Mouse (Mus musculus) CH12.LX (cell line): ENCODE measurements around the gene Zeb2. TPM values are rescaled to one million over a fixed set of nuclear protein-coding genes. Genes with fewer than 3 reads are reported as not detected.

Source experiments
- DNase-seq: peaks from one replicate; pipeline ENCODE4 v3.0.0-alpha.2; 2013; ENCODE audit errors: extremely low read depth
- H3K27ac ChIP-seq: 2 replicates; pipeline ENCODE4 v1.5.1; 2012; ENCODE audit warnings: low read depth, mild to moderate bottlenecking, control low read depth, moderate library complexity; ENCODE audit not compliant: insufficient read depth
- H3K27me3 ChIP-seq: replicated peaks from 2 replicates; pipeline ENCODE3; 2012; ENCODE audit warnings: inconsistent platforms
- H3K36me3 ChIP-seq, 2 experiments: replicated peaks in 1 of 2; 2 replicates each; pipeline versions ENCODE3 to v1.6.1; 2012; ENCODE audit warnings: inconsistent platforms in 1 of 2, low read length in 1 of 2, mild to moderate bottlenecking in 1 of 2, mixed read lengths in 1 of 2, moderate library complexity in 1 of 2; ENCODE audit not compliant: control insufficient read depth in 1 of 2, insufficient read depth in 1 of 2
- H3K4me1 ChIP-seq, 2 experiments: 2 replicates each; pipeline ENCODE4 v1.6.1; 2012; ENCODE audit warnings: inconsistent platforms in 1 of 2, moderate library complexity in 1 of 2; ENCODE audit not compliant: insufficient read depth in 2 of 2, control insufficient read depth in 1 of 2
- H3K4me2 ChIP-seq: 2 replicates; pipeline ENCODE4 v1.6.1; 2012; ENCODE audit warnings: low read depth, mild to moderate bottlenecking, control low read depth; ENCODE audit not compliant: poor library complexity, insufficient read depth, severe bottlenecking
- H3K4me3 ChIP-seq, 3 experiments: fragments of 150-350 bp in 1 of 3; sonication (generic) in 1 of 3; replicated peaks in 1 of 3; 2 replicates each; pipeline versions ENCODE3 to v1.5.1; 2011 to 2012; ENCODE audit warnings: low read depth in 2 of 3, low read length in 2 of 3, mild to moderate bottlenecking in 2 of 3, moderate library complexity in 2 of 3, control low read depth in 1 of 3, improper control_type of control experiment in 1 of 3, inconsistent platforms in 1 of 3, mixed read lengths in 1 of 3; ENCODE audit not compliant: poor library complexity in 1 of 3
- H3K79me2 ChIP-seq: replicated peaks from 2 replicates; pipeline ENCODE4 v1.6.1; 2012; ENCODE audit warnings: mild to moderate bottlenecking, moderate library complexity; ENCODE audit not compliant: control insufficient read depth, poor library complexity, insufficient read depth, severe bottlenecking; ENCODE audit errors: extremely low read depth
- H3K9ac ChIP-seq: 2 replicates; pipeline ENCODE4 v1.6.1; 2012; ENCODE audit warnings: low read depth, mild to moderate bottlenecking, control low read depth, moderate library complexity; ENCODE audit not compliant: insufficient read depth
- H3K9me3 ChIP-seq: replicated peaks from 2 replicates; pipeline ENCODE3; 2012; ENCODE audit warnings: low read length, inconsistent platforms, mixed read lengths
- CHD1 ChIP-seq: IDR thresholded peaks from 2 replicates; pipeline ENCODE4 v1.6.1; 2012; ENCODE audit warnings: low read depth, low read length, improper control_type of control experiment, inconsistent platforms
- CTCF ChIP-seq, 2 experiments: IDR thresholded peaks in 1 of 2; conservative IDR thresholded peaks in 1 of 2; 2 replicates each; pipeline ENCODE4 v1.5.1; 2011 to 2012; ENCODE audit warnings: low read depth in 2 of 2, low read length in 2 of 2, improper control_type of control experiment in 1 of 2, inconsistent platforms in 1 of 2, mild to moderate bottlenecking in 1 of 2, moderate library complexity in 1 of 2
- E2F4 ChIP-seq: IDR thresholded peaks from 2 replicates; pipeline ENCODE4 v1.6.1; 2011; ENCODE audit warnings: low read depth, low read length, improper control_type of control experiment; ENCODE audit not compliant: insufficient replicate concordance
- IRF4 ChIP-seq: IDR thresholded peaks from 2 replicates; pipeline ENCODE4 v1.6.1; 2014; ENCODE audit warnings: low read depth, mild to moderate bottlenecking, inconsistent platforms, low read length, improper control_type of control experiment
- KAT2A ChIP-seq: IDR thresholded peaks from 2 replicates; pipeline ENCODE4 v1.6.1; 2012; ENCODE audit warnings: low read length, improper control_type of control experiment, inconsistent platforms; ENCODE audit not compliant: insufficient replicate concordance
- MAFK ChIP-seq: IDR thresholded peaks from 2 replicates; pipeline ENCODE4 v1.6.1; 2011; ENCODE audit warnings: low read length, improper control_type of control experiment; ENCODE audit not compliant: insufficient replicate concordance
- MAX ChIP-seq: IDR thresholded peaks from 2 replicates; pipeline ENCODE4 v1.6.1; 2011; ENCODE audit warnings: low read length, improper control_type of control experiment
- MEF2A ChIP-seq: IDR thresholded peaks from 2 replicates; pipeline ENCODE4 v1.6.1; 2014; ENCODE audit warnings: low read depth, mild to moderate bottlenecking, inconsistent platforms, low read length, improper control_type of control experiment, borderline replicate concordance
- MXI1 ChIP-seq: IDR thresholded peaks from 2 replicates; pipeline ENCODE4 v1.6.1; 2011; ENCODE audit warnings: mild to moderate bottlenecking, low read depth, low read length, improper control_type of control experiment
- MYC ChIP-seq: IDR thresholded peaks from 2 replicates; pipeline ENCODE4 v1.6.1; 2011; ENCODE audit warnings: low read depth, mild to moderate bottlenecking, improper control_type of control experiment, low read length
- NELFE ChIP-seq: IDR thresholded peaks from 2 replicates; pipeline ENCODE4 v1.6.1; 2011; ENCODE audit warnings: low read depth, low read length, improper control_type of control experiment
- NRF1 ChIP-seq: IDR thresholded peaks from 2 replicates; pipeline ENCODE4 v1.6.1; 2014; ENCODE audit warnings: low read depth, mild to moderate bottlenecking, inconsistent platforms, low read length, improper control_type of control experiment, moderate library complexity
- POLR2A ChIP-seq: IDR thresholded peaks from 2 replicates; pipeline ENCODE4 v1.6.1; 2011; ENCODE audit warnings: low read depth, mild to moderate bottlenecking, improper control_type of control experiment, low read length
- POLR2AphosphoS2 ChIP-seq: IDR thresholded peaks from 2 replicates; pipeline ENCODE4 v1.6.1; 2011; ENCODE audit warnings: low read depth, low read length, improper control_type of control experiment
- RAD21 ChIP-seq: IDR thresholded peaks from 2 replicates; pipeline ENCODE4 v1.6.1; 2011; ENCODE audit warnings: low read depth, mild to moderate bottlenecking, low read length, improper control_type of control experiment, moderate library complexity
- TCF12 ChIP-seq: IDR thresholded peaks from 2 replicates; pipeline ENCODE4 v1.6.1; 2014; ENCODE audit warnings: low read depth, mild to moderate bottlenecking, inconsistent platforms, low read length, improper control_type of control experiment
- UBTF ChIP-seq: IDR thresholded peaks from 2 replicates; pipeline ENCODE4 v1.6.1; 2012; ENCODE audit warnings: low read depth, mild to moderate bottlenecking, inconsistent platforms, low read length, improper control_type of control experiment, moderate library complexity
- USF2 ChIP-seq: conservative IDR thresholded peaks from 2 replicates; pipeline ENCODE4 v1.6.1; 2011; ENCODE audit warnings: low read depth, low read length, improper control_type of control experiment
- ZKSCAN1 ChIP-seq: IDR thresholded peaks from 2 replicates; pipeline ENCODE4 v1.6.1; 2012; ENCODE audit warnings: low read depth, inconsistent platforms, low read length, improper control_type of control experiment, borderline replicate concordance
- ZNF384 ChIP-seq: IDR thresholded peaks from 2 replicates; pipeline ENCODE4 v1.6.1; 2012; ENCODE audit warnings: low read depth, low read length, improper control_type of control experiment, inconsistent platforms
- dilution Hi-C: fragments of 300-500 bp; cut with MboI; formaldehyde crosslinking; loops from 2 replicates; pipeline ENCODE4 v1.14.3; 2020; ENCODE audit warnings: low sequenced_read_pairs; ENCODE audit not compliant: extremely low pct_unique_long_range_greater_than_20kb, extremely low pct_ligation_motif_present
- in situ Hi-C: fragments of 300-500 bp; cut with MboI; formaldehyde crosslinking; loops from 3 replicates; pipeline ENCODE4 v1.14.3; 2019; ENCODE audit warnings: low sequenced_read_pairs, low pct_ligation_motif_present, low pct_unique_long_range_greater_than_20kb, mixed read lengths
- polyA plus RNA-seq: library from polyadenylated mRNA; unstranded; fragments of >175 nt; gene quantifications from 2 replicates; pipeline ENCODE4 v1.2.1, GENCODE M21; 2012; ENCODE audit warnings: low read depth; ENCODE audit not compliant: insufficient read length
- total RNA-seq, 2 experiments: library from RNA; depleted of rRNA; stranded (reverse); fragments of 300-350 nt in 1 of 2; fragments of >200 nt in 1 of 2; gene quantifications; 2 replicates each; pipeline ENCODE4 v1.2.3; 2012 to 2014

The Zeb2 gene
- total and polyA plus RNA-seq, 3 experiments = 12.9 to 25.8 (median 20.8) TPM

GRCm38 (mm10) chr2:44977051-44977450, 140.1 kb downstream of the Zeb2 start:
- Histone ChIP-seq H3K36me3 (no peaks in the 10 kb centered on the region), H3K4me1 (peaks cover 8 to 49% of the 10 kb centered on the region in 2 experiments; a peak in 3 of 4 replicates), H3K4me2 (no peak overlapping the region), H3K27ac (no peak overlapping the region), H3K9ac (no peak overlapping the region), H3K27me3 (no peaks in the 10 kb centered on the region), H3K4me3 (no peak overlapping the region), H3K79me2 (no peaks in the 10 kb centered on the region), H3K9me3 (no peaks in the 10 kb centered on the region)
- no peak for DNase-seq
- dilution Hi-C loops = no loop called here
- in situ Hi-C loops = no loop called here
- TF ChIP-seq E2F4 = no peak
- no peak for TF ChIP-seq MAX
- no peak for TF ChIP-seq ZNF384
- TF ChIP-seq KAT2A = no peak
- no peak for TF ChIP-seq POLR2A
- no peak for TF ChIP-seq USF2
- no peak for TF ChIP-seq UBTF
- TF ChIP-seq MAFK = no peak
- no peak for TF ChIP-seq CHD1
- TF ChIP-seq IRF4 = no peak
- TF ChIP-seq CTCF (conservative IDR thresholded peaks at IDR 0.05 in 1 of 2, IDR thresholded peaks at IDR 0.05 in 1 of 2; ENCODE audit: low read depth in 2 of 2, low read length in 2 of 2) = no peak
- TF ChIP-seq NRF1 = no peak
- no peak for TF ChIP-seq TCF12

GRCm38 (mm10) chr2:44976484-44976883, 140.7 kb downstream of the Zeb2 start:
- Histone ChIP-seq H3K4me1 (peaks cover 5 to 43% of the 10 kb centered on the region in 2 experiments; a peak in 3 of 4 replicates), H3K36me3 (no peaks in the 10 kb centered on the region), H3K9ac (no peak overlapping the region), H3K79me2 (no peaks in the 10 kb centered on the region), H3K27ac (no peak overlapping the region), H3K27me3 (no peaks in the 10 kb centered on the region), H3K4me3 (no peak overlapping the region), H3K4me2 (no peak overlapping the region), H3K9me3 (no peaks in the 10 kb centered on the region)
- in situ Hi-C loops (no loop called here), dilution Hi-C loops (no loop called here)
- peak; percentile 37 for DNase-seq
- TF ChIP-seq E2F4 = no peak
- TF ChIP-seq NELFE = no peak
- no peak for TF ChIP-seq UBTF
- no peak for TF ChIP-seq MAFK
- TF ChIP-seq RAD21 = no peak
- TF ChIP-seq MEF2A = no peak
- no peak for TF ChIP-seq MYC
- TF ChIP-seq POLR2AphosphoS2 = no peak
- no peak for TF ChIP-seq ZKSCAN1
- no peak for TF ChIP-seq MXI1
- no peak for TF ChIP-seq CHD1
